Comparison of ENCODE assay signal across 9 mouse cellular contexts in genomic region chr13:65311311-65311755, GRCm38 (mm10). TPM values are rescaled to one million over a fixed set of nuclear protein-coding genes. Genes with fewer than 3 reads are reported as not detected.
DNase-seq lines count a peak whose midpoint lies in the region; ATAC-seq and TF ChIP-seq lines count a peak whose summit lies in the region.
"Had no signal": no experiment of that assay in that cellular context is flagged by ENCODE, and none has a peak within 500 bp of the region (broad histone marks: within the 10 kb centered on the region; RNA-seq: fewer than 3 reads in every experiment).

No protein-coding gene starts in this region.

- WGBS in heart, adult 2 months = 14% methylated on average over 27 of the region's 27 CpGs
- 32% methylated on average over 27 of the region's 27 CpGs for WGBS in forebrain, embryonic 15.5 days
- 40% methylated on average over 25 of the region's 27 CpGs for WGBS in limb, embryonic 11.5 days
- 31% methylated on average over 27 of the region's 27 CpGs for WGBS in neural tube, embryonic 15.5 days

- H3K4me1 ChIP-seq in heart, adult 2 months (ENCODE audit: control insufficient read depth, insufficient read depth, low read length) = no peaks in the 10 kb centered on the region
- H3K4me1 ChIP-seq in forebrain, embryonic 15.5 days = no peaks in the 10 kb centered on the region
- H3K4me1 ChIP-seq in limb, embryonic 11.5 days (ENCODE audit: control insufficient read depth, insufficient read depth, low read length) = no peaks in the 10 kb centered on the region
- no peaks in the 10 kb centered on the region for H3K4me1 ChIP-seq in neural tube, embryonic 15.5 days

- no peak for ATAC-seq in forebrain, embryonic 15.5 days (replicated peaks)
- no peak for ATAC-seq in limb, embryonic 11.5 days (ENCODE audit: insufficient number of reproducible peaks, low FRiP score, low TSS enrichment, low read depth)
- peak; percentile 63 for ATAC-seq in neural tube, embryonic 15.5 days (ENCODE audit: low FRiP score)
- ATAC-seq: Patski had no signal

- H3K27me3 ChIP-seq in heart, adult 2 months (ENCODE audit: control insufficient read depth, insufficient read depth, low read length) = no peaks in the 10 kb centered on the region
- H3K27me3 ChIP-seq in forebrain, embryonic 15.5 days = no peaks in the 10 kb centered on the region
- H3K27me3 ChIP-seq in limb, embryonic 11.5 days (ENCODE audit: control insufficient read depth, insufficient read depth, low read length) = no peaks in the 10 kb centered on the region
- no peaks in the 10 kb centered on the region for H3K27me3 ChIP-seq in neural tube, embryonic 15.5 days (replicated peaks)
- H3K27me3 ChIP-seq: Patski had no signal

- H3K36me3 ChIP-seq in heart, adult 2 months (ENCODE audit: control insufficient read depth, insufficient read depth, low read length) = no peaks in the 10 kb centered on the region
- no peaks in the 10 kb centered on the region for H3K36me3 ChIP-seq in forebrain, embryonic 15.5 days
- no peaks in the 10 kb centered on the region for H3K36me3 ChIP-seq in limb, embryonic 11.5 days (ENCODE audit: control insufficient read depth, insufficient read depth, low read length)
- H3K36me3 ChIP-seq in neural tube, embryonic 15.5 days = peaks cover 1% of the 10 kb centered on the region; the same call in 1 of the 2 replicates

- H3K4me2 ChIP-seq in forebrain, embryonic 15.5 days (replicated peaks) = peak overlapping the region; percentile 27
- H3K4me2 ChIP-seq in limb, embryonic 11.5 days (ENCODE audit: low read depth, severe bottlenecking) = peak overlapping the region; percentile 22
- H3K4me2 ChIP-seq in neural tube, embryonic 15.5 days = peak overlapping the region; percentile 54

- no peak for TF ChIP-seq POLR2A in heart, adult 2 months (IDR thresholded peaks at IDR 0.05; ENCODE audit: insufficient read depth, low read depth, low read length)

- TF ChIP-seq CTCF in heart, adult 2 months (IDR thresholded peaks at IDR 0.05) = no peak

- H3K9ac ChIP-seq in heart, adult 2 months (ENCODE audit: low read depth, low read length) = no peak overlapping the region
- no peak overlapping the region for H3K9ac ChIP-seq in forebrain, embryonic 15.5 days (replicated peaks)
- H3K9ac ChIP-seq in limb, embryonic 11.5 days (ENCODE audit: low read length) = no peak overlapping the region
- no peak overlapping the region for H3K9ac ChIP-seq in neural tube, embryonic 15.5 days (replicated peaks)

- peaks cover 8% of the 10 kb centered on the region; the same call in 1 of the 2 replicates for H3K9me3 ChIP-seq in forebrain, embryonic 15.5 days
- H3K9me3 ChIP-seq in limb, embryonic 11.5 days (ENCODE audit: control insufficient read depth, low read length) = no peaks in the 10 kb centered on the region; the same call in 1 of the 2 replicates
- peaks cover 19% of the 10 kb centered on the region; the same call in 1 of the 2 replicates for H3K9me3 ChIP-seq in neural tube, embryonic 15.5 days (replicated peaks)

- H3K27ac ChIP-seq in heart, adult 2 months = no peak overlapping the region
- H3K27ac ChIP-seq in forebrain, embryonic 15.5 days (replicated peaks) = no peak overlapping the region
- no peak overlapping the region for H3K27ac ChIP-seq in limb, embryonic 11.5 days (replicated peaks; ENCODE audit: low read depth, low read length)
- H3K27ac ChIP-seq in neural tube, embryonic 15.5 days (replicated peaks) = no peak overlapping the region

- H3K79me2 ChIP-seq in heart, adult 2 months (replicated peaks; ENCODE audit: control insufficient read depth, insufficient read depth, low read length) = no peaks in the 10 kb centered on the region

- intact Hi-C loops in heart, adult 2 months (cut with DNase I) = loop anchor here (1.0 to 5.0 kb wide), 2 partner anchors 135 to 869 kb away; no protein-coding TSS in a partner anchor

- no peak for DNase-seq in heart, adult 2 months
- no peak for DNase-seq in heart, adult 8-10 months (ENCODE audit: low spot score)
- peak; percentile 76 for DNase-seq in ES-CJ7 (ENCODE audit: low read depth, low spot score)
- no peak for DNase-seq in limb, embryonic 11.5 days (ENCODE audit: low spot score)
- DNase-seq in layer of hippocampus, adult 9-11 months = no peak
- DNase-seq in urinary bladder, postnatal 14 days (ENCODE audit: low spot score) = no peak

- peak overlapping the region; percentile 14; the same call in 1 of the 2 replicates for H3K4me3 ChIP-seq in heart, adult 2 months
- peak overlapping the region; percentile 16 for H3K4me3 ChIP-seq in forebrain, embryonic 15.5 days
- H3K4me3 ChIP-seq in limb, embryonic 11.5 days (ENCODE audit: low read depth, low read length) = no peak overlapping the region
- peak overlapping the region; percentile 31 for H3K4me3 ChIP-seq in neural tube, embryonic 15.5 days (replicated peaks)

- no peak for TF ChIP-seq EP300 in heart, adult 2 months (IDR thresholded peaks at IDR 0.05; ENCODE audit: insufficient read depth, low read depth, low read length)

RNA-seq across cellular contexts. Expression of gene Zfp369, which starts 32.7 kb away (rescaled TPM):
- 10 to 100 TPM; 21.2 to 23.3 TPM for total RNA-seq in heart, adult 2 months (2021)
- 11.0 and 18.6 TPM in 2 replicates for polyA plus RNA-seq in heart, adult 2 months (2012; rRNA removed)
- total RNA-seq in heart, adult 8-10 months (2022) = 10 to 100 TPM; 20.1 to 26.1 (median 21.2) TPM
- 20.4 and 21.0 TPM in 2 replicates for polyA plus RNA-seq in forebrain, embryonic 15.5 days (2015; fragmentation: Nextera tagmentation; extraction: Ambion mirVana)
- polyA plus RNA-seq in limb, embryonic 11.5 days (2014; fragmentation: Nextera tagmentation; extraction: Ambion mirVana) = 19.7 and 23.0 TPM in 2 replicates
- 11.4 and 13.7 TPM in 2 replicates for polyA plus RNA-seq in neural tube, embryonic 15.5 days (2015; fragmentation: Nextera tagmentation; extraction: Ambion mirVana)

RNA-seq across cellular contexts. Expression of gene Gm10775, which starts 52.0 kb away (rescaled TPM):
- not detected for total RNA-seq in heart, adult 2 months (2021)
- polyA plus RNA-seq in heart, adult 2 months (2012; rRNA removed) = not detected in 2 replicates
- total RNA-seq in heart, adult 8-10 months (2022) = not detected
- polyA plus RNA-seq in forebrain, embryonic 15.5 days (2015; fragmentation: Nextera tagmentation; extraction: Ambion mirVana) = not detected in 2 replicates
- not detected in 2 replicates for polyA plus RNA-seq in limb, embryonic 11.5 days (2014; fragmentation: Nextera tagmentation; extraction: Ambion mirVana)
- polyA plus RNA-seq in neural tube, embryonic 15.5 days (2015; fragmentation: Nextera tagmentation; extraction: Ambion mirVana) = 0.20 and 0.40 TPM in 2 replicates
- polyA plus RNA-seq: Patski had no signal
